Mouse (Mus musculus): ENCODE measurements around the gene Prim1.
"Not testable (repeated sequence)": the region's sequence is repeated elsewhere in the genome, so short reads cannot be mapped to it uniquely, and the experiment has no call there.

Gene Prim1

DNA sequence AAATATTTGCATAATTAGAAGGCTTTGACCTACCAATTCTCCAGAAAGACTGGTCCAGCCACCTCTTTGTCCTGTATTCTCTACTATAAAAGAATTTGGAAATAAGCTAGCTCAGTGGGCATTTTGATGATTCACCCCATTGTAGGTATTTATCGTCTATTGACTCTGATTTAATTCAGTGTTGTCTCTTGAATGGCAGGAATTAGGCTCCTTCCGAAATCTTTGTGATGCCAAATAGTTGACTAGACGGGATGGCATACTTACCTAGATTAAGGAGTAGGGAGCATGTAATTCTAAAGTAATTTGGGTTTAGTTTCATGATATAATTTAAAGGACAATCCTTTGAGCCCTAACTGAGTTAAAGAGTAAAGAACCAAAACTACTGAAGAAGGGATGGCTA, 23.0 kb downstream of the Prim1 start:
- DNase-seq (ENCODE audit: low spot score): no peak

- DNase-seq (ENCODE audit: low spot score): no peak
These were observed 24.2 kb downstream of the Prim1 start for GRCm38 (mm10) chr10:128039167-128039566.

- no peak for DNase-seq (ENCODE audit: low spot score)
These were observed 24.9 kb downstream of the Prim1 start for GRCm38 (mm10) chr10:128039858-128040257.

DNA sequence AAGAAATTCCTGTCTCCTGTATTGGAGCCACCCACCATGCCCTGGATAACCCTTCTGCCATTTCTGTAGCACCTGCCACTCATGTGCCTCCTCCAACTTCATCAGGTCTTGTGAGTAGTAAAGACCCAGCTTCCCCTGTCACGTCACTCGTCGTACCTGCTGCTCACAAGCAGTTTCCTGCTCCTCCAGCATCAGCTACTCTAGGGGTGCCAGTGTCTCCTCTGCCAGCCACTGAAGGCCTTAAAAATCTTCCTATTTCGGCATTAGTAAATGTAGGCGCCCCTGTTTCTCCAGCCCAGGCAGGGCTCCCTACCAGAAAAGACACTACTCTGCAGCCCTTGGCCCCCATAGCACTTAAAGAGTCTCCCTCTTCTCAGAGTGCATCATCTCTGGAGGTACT, 25.3 kb downstream of the Prim1 start:
- no peak for DNase-seq (ENCODE audit: low spot score)

- no peak for DNase-seq (ENCODE audit: low spot score)
These were observed 26.7 kb downstream of the Prim1 start for GRCm38 (mm10) chr10:128041636-128042035.

GRCm38 (mm10) chr10:128042466-128042865, 27.5 kb downstream of the Prim1 start:
- no peak for DNase-seq (ENCODE audit: low spot score)

DNA sequence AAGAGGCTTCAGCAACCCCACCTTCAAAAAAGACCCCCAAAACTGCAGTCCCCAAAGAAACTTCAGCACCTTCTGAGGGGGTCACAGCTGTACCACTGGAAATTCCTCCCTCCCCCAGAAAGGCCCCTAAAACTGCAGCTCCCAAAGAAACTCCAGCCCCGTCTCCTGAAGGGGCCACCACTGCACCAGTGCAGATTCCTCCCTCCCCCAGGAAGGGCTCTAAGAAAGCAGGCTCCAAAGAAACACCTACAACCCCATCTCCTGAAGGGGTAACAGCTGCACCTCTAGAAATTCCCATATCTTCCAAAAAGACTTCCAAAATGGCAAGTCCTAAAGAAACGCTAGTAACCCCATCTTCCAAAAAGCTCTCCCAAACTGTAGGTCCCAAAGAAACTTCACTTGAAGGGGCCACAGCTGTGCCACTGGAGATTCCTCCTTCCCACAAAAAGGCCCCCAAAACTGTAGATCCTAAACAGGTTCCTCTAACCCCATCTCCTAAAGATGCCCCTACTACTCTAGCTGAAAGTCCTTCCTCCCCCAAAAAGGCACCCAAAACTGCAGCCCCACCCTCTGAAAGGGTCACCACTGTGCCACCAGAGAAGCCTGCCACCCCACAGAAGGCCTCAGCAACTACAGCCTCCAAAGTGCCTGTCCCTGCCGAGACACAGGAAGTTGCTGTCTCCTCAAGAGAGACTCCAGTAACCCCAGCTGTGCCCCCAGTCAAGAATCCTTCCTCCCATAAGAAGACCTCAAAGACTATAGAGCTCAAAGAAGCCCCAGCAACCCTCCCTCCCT, 28.3 kb downstream of the Prim1 start:
- DNase-seq (ENCODE audit: low spot score): no peak

DNA sequence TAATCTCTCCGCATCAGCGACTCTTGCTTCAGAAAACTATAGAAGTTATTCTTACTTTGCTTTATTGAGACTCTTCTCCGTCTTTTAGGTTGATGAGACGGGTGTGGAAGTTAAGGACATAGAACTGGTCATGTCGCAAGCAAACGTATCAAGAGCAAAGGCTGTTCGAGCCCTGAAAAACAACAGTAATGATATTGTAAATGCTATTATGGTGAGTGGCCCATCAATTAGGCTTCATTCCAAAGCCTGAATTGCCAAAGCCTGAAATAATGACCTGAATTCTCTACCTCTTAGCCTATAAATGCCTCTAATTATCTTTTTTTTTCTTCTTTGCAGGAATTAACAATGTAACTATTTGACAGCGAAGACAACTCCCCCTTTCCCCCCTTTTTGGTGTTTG, 33.2 kb downstream of the Prim1 start:
- no peak for DNase-seq (ENCODE audit: low spot score)

DNA sequence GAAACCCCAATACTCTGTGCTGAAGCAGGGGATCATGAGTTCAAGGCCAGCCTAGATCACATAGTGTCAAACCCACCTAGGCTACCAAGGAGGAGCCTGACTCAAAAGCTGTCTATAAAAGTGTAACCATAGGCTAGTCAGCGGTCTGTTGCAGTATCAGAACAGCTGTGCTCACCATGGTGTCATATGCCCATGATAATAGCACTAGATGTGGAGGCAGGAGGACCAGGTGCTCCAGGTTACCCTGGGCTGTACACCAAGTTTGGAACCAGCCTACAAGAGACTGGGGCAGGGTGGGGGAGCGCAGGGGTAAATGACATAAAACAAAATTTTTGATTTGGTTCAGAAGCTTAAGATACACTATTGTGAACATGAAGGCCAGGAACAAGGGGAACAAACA, 34.8 kb downstream of the Prim1 start:
- no peak for DNase-seq (ENCODE audit: low spot score)

DNA sequence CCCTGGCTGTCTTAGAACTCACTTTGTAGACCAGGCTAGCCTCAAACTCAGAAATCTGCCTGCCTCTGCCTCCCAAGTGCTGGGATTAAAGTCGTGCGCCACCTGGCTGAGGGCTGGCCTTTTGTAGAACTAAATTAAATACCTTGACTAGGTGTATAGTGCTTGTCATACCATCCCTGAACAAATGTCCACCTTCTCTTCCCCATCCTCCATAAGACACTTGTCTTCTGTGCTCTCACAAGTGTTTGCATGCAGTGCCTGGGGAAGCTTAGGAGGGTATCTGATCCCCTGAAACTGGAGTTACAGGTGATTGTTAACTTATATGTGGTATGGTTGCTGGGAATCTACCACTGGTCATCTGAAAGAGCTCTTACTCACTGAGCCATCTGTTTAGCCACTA, 35.4 kb downstream of the Prim1 start:
- no peak for DNase-seq (ENCODE audit: low spot score)

DNA sequence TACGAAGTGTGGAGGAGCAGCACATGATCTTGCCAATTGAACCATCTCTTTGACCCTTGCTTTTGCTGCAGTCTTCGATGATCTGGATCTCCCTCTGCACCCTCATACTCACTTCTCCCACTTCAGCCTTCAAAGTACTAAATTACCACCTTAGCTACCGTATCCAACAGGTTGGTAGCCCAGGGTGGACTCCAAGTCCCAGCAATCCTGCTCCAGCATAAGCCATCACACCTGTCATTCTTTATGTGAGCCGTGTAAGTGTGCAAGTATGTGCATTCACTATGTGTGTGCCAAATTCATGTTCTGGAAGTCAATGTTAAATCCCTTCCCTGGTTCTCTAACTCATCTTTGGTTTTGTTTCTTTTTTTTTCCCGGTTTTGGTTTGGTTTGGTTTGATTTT, 36.6 kb downstream of the Prim1 start:
- DNase-seq (ENCODE audit: low spot score): no peak

DNA sequence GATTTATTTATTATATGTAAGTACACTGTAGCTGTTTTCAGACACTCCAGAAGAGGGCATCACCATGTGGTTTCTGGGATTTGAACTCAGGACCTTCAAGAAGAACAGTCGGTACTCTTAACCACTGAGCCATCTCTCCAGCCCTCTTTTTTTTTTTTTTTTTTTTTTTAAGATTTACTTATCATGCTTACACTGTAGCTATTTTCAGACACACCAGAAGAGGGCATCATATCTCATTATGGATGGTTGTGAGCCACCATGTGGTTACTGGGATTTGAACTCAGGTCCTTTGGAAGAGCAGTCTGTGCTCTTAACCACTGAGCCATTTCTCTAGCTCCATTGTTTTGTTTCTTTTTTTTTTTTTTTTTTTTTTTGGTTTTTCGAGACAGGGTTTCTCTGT, 37.2 kb downstream of the Prim1 start:
- not testable (repeated sequence) for DNase-seq (ENCODE audit: low spot score)

- no peak for DNase-seq (ENCODE audit: low spot score)
These were observed 38.0 kb downstream of the Prim1 start for GRCm38 (mm10) chr10:128053001-128053400.

GRCm38 (mm10) chr10:128058184-128058583, 43.2 kb downstream of the Prim1 start:
- no peak for DNase-seq (ENCODE audit: low spot score)

DNA sequence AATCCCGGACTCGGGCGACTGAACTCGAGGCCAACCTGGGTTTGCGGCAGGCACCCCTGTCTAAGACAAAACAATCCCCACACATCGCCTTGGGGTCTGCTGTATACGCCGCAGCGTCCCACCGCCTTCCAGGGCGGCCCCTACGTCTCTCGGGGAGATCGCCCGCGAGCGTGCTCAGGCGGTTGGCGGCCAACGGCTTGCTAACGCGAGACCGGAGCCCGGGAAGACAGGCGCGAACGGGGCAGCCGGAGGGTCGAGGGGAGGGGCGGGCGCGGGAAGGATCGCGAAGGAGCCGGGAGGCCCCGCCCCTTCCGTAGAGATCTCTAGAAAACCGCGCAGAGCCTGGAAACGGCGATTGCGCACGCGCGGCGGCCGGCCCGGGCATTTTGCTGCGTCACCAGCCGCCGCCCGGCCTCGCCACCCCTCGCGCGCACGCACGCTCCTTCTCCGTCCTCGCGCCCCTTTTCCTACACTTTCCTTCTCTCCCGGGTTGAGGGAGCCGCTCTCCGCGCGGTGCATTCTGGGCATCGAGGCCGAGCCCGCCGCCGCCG, 43.7 kb downstream of the Prim1 start, which contains the start of gene Ptges3:
Gene Ptges3, plus strand, starts transcription at position 354 of the 551 bp plus-strand sequence.
- peak; percentile 97 for DNase-seq (ENCODE audit: low spot score)

DNA sequence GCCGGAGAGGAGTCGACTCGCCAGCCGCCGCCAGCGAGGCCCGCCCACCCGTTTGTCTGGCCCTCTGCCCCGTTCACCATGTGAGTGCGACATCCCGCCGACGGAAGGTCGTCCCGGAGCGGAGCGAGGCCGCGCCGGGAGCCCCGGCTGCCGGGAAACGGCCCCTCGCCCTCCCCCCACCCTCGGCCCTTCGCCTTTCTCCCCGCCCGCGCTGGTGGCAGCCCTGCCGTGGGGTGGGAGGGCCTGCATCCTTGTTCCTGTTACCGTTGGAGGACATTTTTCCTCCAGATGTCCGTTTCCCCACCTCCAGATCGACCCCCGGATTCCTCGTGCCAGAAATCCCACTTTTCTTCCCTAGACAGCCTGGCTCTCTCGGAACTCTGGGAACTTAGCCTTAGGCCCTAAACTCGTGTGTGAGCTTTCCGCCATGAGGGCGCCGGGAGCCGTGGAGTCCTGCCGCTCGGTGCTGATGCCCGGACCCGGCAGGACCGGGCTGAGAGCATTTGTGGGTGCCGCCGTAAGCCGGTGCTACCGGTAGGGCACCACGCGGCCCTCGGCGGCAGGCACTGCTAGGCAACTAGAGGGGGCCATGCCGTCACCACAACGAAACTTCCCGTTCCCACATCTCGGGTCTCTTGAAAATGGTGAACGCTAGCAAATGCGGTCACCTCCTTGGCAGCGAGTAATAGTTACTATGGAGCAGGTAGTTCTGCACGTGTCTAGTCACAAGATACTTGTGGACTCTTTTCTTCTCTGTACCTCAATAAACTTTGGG, 44.4 kb downstream of the Prim1 start:
- peak; percentile 73 for DNase-seq (ENCODE audit: low spot score)

DNA sequence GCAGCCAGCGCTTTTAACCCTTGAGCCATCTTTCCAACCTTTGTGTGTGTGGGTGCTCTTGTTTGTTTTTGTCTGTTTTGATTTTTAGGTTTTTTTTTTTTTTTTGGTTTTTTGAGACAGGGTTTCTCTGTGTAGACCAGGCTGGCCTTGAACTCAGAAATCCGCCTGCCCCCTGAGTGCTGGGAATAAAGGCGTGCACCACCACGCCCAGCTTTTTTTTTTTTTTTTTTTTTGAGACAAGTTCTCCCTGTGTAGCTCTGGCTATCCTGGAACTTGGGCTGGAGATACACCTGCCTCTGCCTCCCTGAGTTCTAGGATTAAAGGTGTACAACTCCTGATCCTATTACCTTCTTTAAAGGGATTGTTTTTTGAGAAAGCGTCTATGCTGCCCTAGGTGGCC, 46.1 kb downstream of the Prim1 start:
- no peak for DNase-seq (ENCODE audit: low spot score)

- DNase-seq (ENCODE audit: low spot score): no peak
These were observed 47.4 kb downstream of the Prim1 start for GRCm38 (mm10) chr10:128062221-128062989.

GRCm38 (mm10) chr10:128066072-128066471, 51.1 kb downstream of the Prim1 start:
- no peak for DNase-seq (ENCODE audit: low spot score)

DNA sequence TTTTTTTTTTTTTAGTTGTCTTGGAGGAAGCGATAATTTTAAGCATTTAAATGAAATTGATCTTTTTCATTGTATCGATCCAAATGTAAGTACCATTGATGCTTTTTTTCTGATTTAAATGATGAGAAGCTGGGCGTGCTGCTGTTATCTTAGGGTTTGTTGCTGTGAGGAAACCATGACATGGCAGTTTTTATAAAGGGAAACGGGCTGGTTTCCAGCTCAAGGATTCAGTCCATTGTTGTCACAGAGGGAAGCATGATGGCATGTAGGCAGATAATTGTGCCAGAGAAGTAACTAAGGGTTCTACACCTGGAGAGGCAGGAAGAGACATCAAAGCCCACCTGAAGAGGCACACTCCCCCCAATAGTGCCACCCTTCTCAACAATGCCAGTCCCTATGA, 54.2 kb downstream of the Prim1 start:
- DNase-seq (ENCODE audit: low spot score): no peak

DNA sequence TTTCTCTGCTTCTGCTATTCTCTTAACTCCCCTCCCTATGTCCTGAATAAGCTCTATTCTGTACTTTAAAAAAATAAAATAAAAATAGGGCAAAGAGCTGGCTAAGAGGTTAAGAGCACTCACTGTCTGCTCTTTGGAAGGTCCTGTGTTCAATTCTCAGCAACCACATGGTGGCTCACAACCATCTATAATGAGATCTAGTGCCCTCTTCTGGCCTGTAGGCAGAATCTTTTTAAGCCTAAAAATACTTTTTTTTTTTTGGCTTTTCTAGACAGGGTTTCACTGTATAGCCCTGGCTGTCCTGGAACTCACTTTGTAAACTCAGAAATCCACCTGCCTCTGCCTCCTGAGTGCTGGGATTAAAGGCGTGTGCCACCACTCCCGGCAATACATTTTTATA, 55.5 kb downstream of the Prim1 start:
- DNase-seq (ENCODE audit: low spot score): not testable (repeated sequence)

DNA sequence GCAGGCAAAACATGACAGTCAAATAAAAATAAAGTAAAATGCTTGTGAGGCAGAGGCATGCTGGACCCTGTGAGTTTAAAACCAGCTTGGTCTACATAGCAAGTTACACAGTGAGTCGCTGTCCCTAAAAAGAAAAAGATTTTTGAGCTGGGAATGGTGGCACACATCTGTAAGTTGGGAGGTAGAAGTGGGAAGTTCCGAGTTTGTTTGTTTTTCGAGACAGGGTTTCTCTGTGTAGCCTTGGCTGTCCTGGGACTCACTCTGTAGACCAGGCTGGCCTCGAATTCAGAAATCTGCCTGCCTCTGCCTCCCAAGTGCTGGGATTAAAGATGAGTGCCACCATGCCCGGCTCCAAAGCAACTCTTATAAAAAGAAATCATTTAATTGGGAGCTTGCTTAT, 63.3 kb downstream of the Prim1 start:
- not testable (repeated sequence) for DNase-seq (ENCODE audit: low spot score)

Data from yolk sac, embryonic 10.5 days (tissue).